Mouse (Mus musculus) thymus, adult 2 months (tissue): ENCODE results near the gene Zfp346.

Source experiments
- CTCF ChIP-seq: fragments of 200-500 bp; IDR thresholded peaks from 2 replicates; pipeline ENCODE4 v1.5.1; 2012; ENCODE audit warnings: mild to moderate bottlenecking, control low read depth, low read length, moderate library complexity, borderline replicate concordance; ENCODE audit not compliant: control insufficient read depth, poor library complexity, insufficient read depth; ENCODE audit errors: extremely low read depth
- POLR2A ChIP-seq: fragments of 200-500 bp; IDR thresholded peaks from 2 replicates; pipeline ENCODE4 v1.6.1; 2012; ENCODE audit warnings: mild to moderate bottlenecking, low read length, control low read depth, moderate library complexity; ENCODE audit not compliant: control insufficient read depth, poor library complexity, insufficient read depth; ENCODE audit errors: extremely low read depth

DNA sequence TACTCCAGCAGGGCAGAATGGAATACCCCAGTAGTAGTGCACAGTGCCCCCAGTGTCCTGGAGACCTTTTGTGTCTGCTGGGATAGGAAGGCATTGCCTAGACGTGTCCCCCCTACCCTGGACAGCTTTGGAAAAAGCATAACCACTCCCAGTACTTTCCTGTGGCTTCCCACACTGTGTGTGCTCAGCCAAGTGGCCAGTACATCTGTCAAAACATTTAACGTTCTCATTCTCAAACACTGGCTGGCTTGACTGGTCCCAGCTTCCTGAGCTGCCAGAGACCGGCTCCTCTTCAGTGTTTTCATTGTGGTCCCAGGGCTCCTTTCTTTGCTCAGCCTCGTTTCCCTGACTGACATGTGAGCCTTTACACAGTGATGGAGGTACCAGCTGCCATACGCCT is 29.5 kb upstream of the Zfp346 start:
- TF ChIP-seq CTCF: no peak
- no peak for TF ChIP-seq POLR2A
